Mouse (Mus musculus): ENCODE data around the gene Uhrf1. TPM values are rescaled to one million over a fixed set of nuclear protein-coding genes. Genes with fewer than 3 reads are reported as not detected.

Gene Uhrf1
- polyA plus RNA-seq, 1 experiment from 2014 or later: 74.8 TPM

DNA sequence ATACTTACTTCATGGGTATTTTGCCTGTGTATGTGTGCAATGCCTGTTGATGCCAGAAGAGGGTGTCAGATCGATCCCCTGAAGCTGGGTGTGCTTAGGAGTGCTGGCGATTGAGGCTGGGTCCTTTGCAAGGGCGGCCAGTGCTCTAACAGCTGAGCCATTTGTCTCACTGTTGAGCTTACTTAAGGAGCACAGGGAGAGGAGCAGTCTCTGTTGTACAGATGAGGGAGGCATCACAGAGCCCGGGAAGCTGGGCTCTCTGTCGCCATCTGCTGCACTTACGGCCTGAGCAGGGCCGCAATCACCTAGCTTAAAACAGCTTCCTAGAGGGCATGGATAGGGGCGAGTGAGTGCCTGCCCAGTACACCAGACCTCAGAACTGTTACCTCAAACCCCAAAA lies 29.9 kb downstream of the Uhrf1 start:
- H3K36me3 ChIP-seq (ENCODE audit: control insufficient read depth, insufficient read depth, low read length): no peaks in the 10 kb centered on the region
- 0 out of 2 replicates have a peak, but pooled peaks have one; percentile 10 for ATAC-seq (ENCODE audit: low read depth)
- peaks cover 10% of the 10 kb centered on the region for H3K4me1 ChIP-seq (ENCODE audit: control insufficient read depth, insufficient read depth, low read length)
- H3K4me2 ChIP-seq (ENCODE audit: low read depth, low read length): no peak overlapping the region
- no peak overlapping the region for H3K9ac ChIP-seq (ENCODE audit: low read depth, low read length)
- no peak overlapping the region for H3K27ac ChIP-seq (replicated peaks; ENCODE audit: low read depth, low read length)
- H3K4me3 ChIP-seq (ENCODE audit: low read depth, low read length): no peak overlapping the region
- 51% methylated on average over 8 of the region's 8 CpGs for WGBS
- DNase-seq (ENCODE audit: low spot score): no peak
- no peaks in the 10 kb centered on the region for H3K9me3 ChIP-seq (ENCODE audit: control insufficient read depth, low read length)
- H3K27me3 ChIP-seq (replicated peaks; ENCODE audit: control insufficient read depth, insufficient read depth, low read length): no peaks in the 10 kb centered on the region

DNA sequence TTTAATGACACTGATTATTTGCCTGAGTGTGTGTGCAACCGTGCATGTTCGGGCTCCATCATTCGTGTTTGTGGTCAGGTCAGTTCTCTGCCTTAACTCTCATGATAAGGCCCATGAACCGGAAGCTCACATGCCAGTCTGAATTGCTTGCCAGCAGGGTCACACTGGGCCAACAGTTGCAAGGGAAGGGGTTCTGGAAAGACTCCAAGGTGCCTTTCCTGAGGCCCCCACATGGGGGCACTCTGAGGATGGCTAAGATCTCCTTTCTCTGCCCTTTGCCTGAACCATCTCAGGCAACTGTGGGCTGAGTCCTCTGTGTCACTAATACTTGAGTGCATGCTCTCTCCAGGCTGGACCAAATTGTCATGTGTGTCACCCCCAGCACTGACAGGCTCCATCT lies 34.1 kb downstream of the Uhrf1 start:
- Histone ChIP-seq H3K36me3 (ENCODE audit: control insufficient read depth, insufficient read depth, low read length) (no peaks in the 10 kb centered on the region), H3K4me1 (ENCODE audit: control insufficient read depth, insufficient read depth, low read length) (no peaks in the 10 kb centered on the region), H3K4me2 (ENCODE audit: low read depth, low read length) (no peak overlapping the region), H3K27ac (replicated peaks; ENCODE audit: low read depth, low read length) (no peak overlapping the region), H3K27me3 (replicated peaks; ENCODE audit: control insufficient read depth, insufficient read depth, low read length) (no peaks in the 10 kb centered on the region), H3K4me3 (ENCODE audit: low read depth, low read length) (no peak overlapping the region), H3K9me3 (ENCODE audit: control insufficient read depth, low read length) (no peaks in the 10 kb centered on the region), H3K9ac (ENCODE audit: low read depth, low read length) (no peak overlapping the region)
- DNase-seq (ENCODE audit: low spot score) (peak; percentile 27), ATAC-seq (ENCODE audit: low read depth) (no peak)
- 66% methylated on average over 4 of the region's 4 CpGs for WGBS

GRCm38 (mm10) chr17:56337791-56338190 lies 34.7 kb downstream of the Uhrf1 start:
- H3K9ac ChIP-seq (ENCODE audit: low read depth, low read length): no peak overlapping the region
- H3K4me1 ChIP-seq (ENCODE audit: control insufficient read depth, insufficient read depth, low read length): no peaks in the 10 kb centered on the region
- H3K9me3 ChIP-seq (ENCODE audit: control insufficient read depth, low read length): no peaks in the 10 kb centered on the region
- no peak overlapping the region for H3K4me3 ChIP-seq (ENCODE audit: low read depth, low read length)
- ATAC-seq (ENCODE audit: low read depth) (no peak), DNase-seq (ENCODE audit: low spot score) (no peak)
- 91% methylated on average over 6 of the region's 6 CpGs for WGBS
- no peak overlapping the region for H3K27ac ChIP-seq (replicated peaks; ENCODE audit: low read depth, low read length)
- H3K4me2 ChIP-seq (ENCODE audit: low read depth, low read length): no peak overlapping the region
- H3K36me3 ChIP-seq (ENCODE audit: control insufficient read depth, insufficient read depth, low read length): no peaks in the 10 kb centered on the region
- no peaks in the 10 kb centered on the region for H3K27me3 ChIP-seq (replicated peaks; ENCODE audit: control insufficient read depth, insufficient read depth, low read length)

DNA sequence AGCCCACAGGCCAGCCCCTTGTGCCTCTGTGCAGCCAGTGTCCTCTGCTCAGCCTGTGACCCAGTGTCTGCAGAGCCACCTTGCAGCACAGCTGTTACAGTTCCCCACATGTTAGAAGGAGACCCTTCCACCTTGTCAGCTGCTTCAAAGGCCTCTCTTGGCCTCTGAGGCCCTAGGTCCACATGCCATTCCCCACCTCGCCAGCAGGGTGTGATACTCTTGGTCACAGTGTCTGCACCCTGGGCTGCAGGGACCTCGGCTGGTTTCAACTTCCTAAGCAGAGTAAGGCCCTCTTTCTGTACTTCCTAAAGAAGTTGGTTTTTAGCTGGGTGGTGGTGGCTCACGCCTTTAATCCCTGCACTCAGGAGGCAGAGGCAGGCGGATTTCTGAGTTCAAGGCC lies 35.8 kb downstream of the Uhrf1 start:
- no peak for DNase-seq (ENCODE audit: low spot score)
- H3K4me3 ChIP-seq (ENCODE audit: low read depth, low read length): no peak overlapping the region
- no peaks in the 10 kb centered on the region for H3K4me1 ChIP-seq (ENCODE audit: control insufficient read depth, insufficient read depth, low read length)
- no peak overlapping the region for H3K9ac ChIP-seq (ENCODE audit: low read depth, low read length)
- ATAC-seq (ENCODE audit: low read depth): no peak
- H3K36me3 ChIP-seq (ENCODE audit: control insufficient read depth, insufficient read depth, low read length): no peaks in the 10 kb centered on the region
- no peaks in the 10 kb centered on the region for H3K9me3 ChIP-seq (ENCODE audit: control insufficient read depth, low read length)
- no peak overlapping the region for H3K4me2 ChIP-seq (ENCODE audit: low read depth, low read length)
- no peaks in the 10 kb centered on the region for H3K27me3 ChIP-seq (replicated peaks; ENCODE audit: control insufficient read depth, insufficient read depth, low read length)
- WGBS: 54% methylated on average over 4 of the region's 4 CpGs
- H3K27ac ChIP-seq (replicated peaks; ENCODE audit: low read depth, low read length): no peak overlapping the region

- Histone ChIP-seq H3K4me1 (ENCODE audit: control insufficient read depth, insufficient read depth, low read length) (no peaks in the 10 kb centered on the region), H3K36me3 (ENCODE audit: control insufficient read depth, insufficient read depth, low read length) (no peaks in the 10 kb centered on the region), H3K27me3 (replicated peaks; ENCODE audit: control insufficient read depth, insufficient read depth, low read length) (no peaks in the 10 kb centered on the region), H3K4me3 (ENCODE audit: low read depth, low read length) (no peak overlapping the region), H3K4me2 (ENCODE audit: low read depth, low read length) (no peak overlapping the region), H3K9me3 (ENCODE audit: control insufficient read depth, low read length) (no peaks in the 10 kb centered on the region), H3K9ac (ENCODE audit: low read depth, low read length) (no peak overlapping the region), H3K27ac (replicated peaks; ENCODE audit: low read depth, low read length) (no peak overlapping the region)
- DNase-seq (ENCODE audit: low spot score): no peak
- no peak for ATAC-seq (ENCODE audit: low read depth)
These were observed 37.6 kb downstream of the Uhrf1 start for GRCm38 (mm10) chr17:56340717-56341116.

- Histone ChIP-seq H3K27me3 (replicated peaks; ENCODE audit: control insufficient read depth, insufficient read depth, low read length) (no peaks in the 10 kb centered on the region), H3K9ac (ENCODE audit: low read depth, low read length) (no peak overlapping the region), H3K4me3 (ENCODE audit: low read depth, low read length) (no peak overlapping the region), H3K27ac (replicated peaks; ENCODE audit: low read depth, low read length) (no peak overlapping the region), H3K36me3 (ENCODE audit: control insufficient read depth, insufficient read depth, low read length) (no peaks in the 10 kb centered on the region), H3K9me3 (ENCODE audit: control insufficient read depth, low read length) (no peaks in the 10 kb centered on the region), H3K4me1 (ENCODE audit: control insufficient read depth, insufficient read depth, low read length) (no peaks in the 10 kb centered on the region), H3K4me2 (ENCODE audit: low read depth, low read length) (no peak overlapping the region)
- 74% methylated on average over 3 of the region's 3 CpGs for WGBS
- DNase-seq (ENCODE audit: low spot score) (no peak), ATAC-seq (ENCODE audit: low read depth) (no peak)
These were observed 40.3 kb downstream of the Uhrf1 start for GRCm38 (mm10) chr17:56343466-56343865.

GRCm38 (mm10) chr17:56345364-56345763 lies 42.2 kb downstream of the Uhrf1 start:
- Histone ChIP-seq H3K27ac (replicated peaks; ENCODE audit: low read depth, low read length) (no peak overlapping the region), H3K9ac (ENCODE audit: low read depth, low read length) (no peak overlapping the region), H3K27me3 (replicated peaks; ENCODE audit: control insufficient read depth, insufficient read depth, low read length) (no peaks in the 10 kb centered on the region), H3K4me2 (ENCODE audit: low read depth, low read length) (no peak overlapping the region), H3K4me1 (ENCODE audit: control insufficient read depth, insufficient read depth, low read length) (no peaks in the 10 kb centered on the region), H3K36me3 (ENCODE audit: control insufficient read depth, insufficient read depth, low read length) (no peaks in the 10 kb centered on the region), H3K9me3 (ENCODE audit: control insufficient read depth, low read length) (no peaks in the 10 kb centered on the region), H3K4me3 (ENCODE audit: low read depth, low read length) (no peak overlapping the region)
- no peak for ATAC-seq (ENCODE audit: low read depth)
- no peak for DNase-seq (ENCODE audit: low spot score)
- 67% methylated on average over 2 of the region's 2 CpGs for WGBS

GRCm38 (mm10) chr17:56348128-56348527 lies 45.0 kb downstream of the Uhrf1 start:
- H3K9me3 ChIP-seq (ENCODE audit: control insufficient read depth, low read length): no peaks in the 10 kb centered on the region
- peaks cover 13% of the 10 kb centered on the region; the same call in 1 of the 2 replicates for H3K36me3 ChIP-seq (ENCODE audit: control insufficient read depth, insufficient read depth, low read length)
- ATAC-seq (ENCODE audit: low read depth): no peak
- no peak overlapping the region for H3K27ac ChIP-seq (replicated peaks; ENCODE audit: low read depth, low read length)
- H3K9ac ChIP-seq (ENCODE audit: low read depth, low read length): no peak overlapping the region
- no peaks in the 10 kb centered on the region for H3K4me1 ChIP-seq (ENCODE audit: control insufficient read depth, insufficient read depth, low read length)
- 56% methylated on average over 4 of the region's 4 CpGs for WGBS
- no peak overlapping the region for H3K4me3 ChIP-seq (ENCODE audit: low read depth, low read length)
- no peaks in the 10 kb centered on the region for H3K27me3 ChIP-seq (replicated peaks; ENCODE audit: control insufficient read depth, insufficient read depth, low read length)
- DNase-seq (ENCODE audit: low spot score): no peak
- no peak overlapping the region for H3K4me2 ChIP-seq (ENCODE audit: low read depth, low read length)

GRCm38 (mm10) chr17:56348586-56348985 lies 45.5 kb downstream of the Uhrf1 start:
- DNase-seq (ENCODE audit: low spot score) (no peak), ATAC-seq (ENCODE audit: low read depth) (no peak)
- Histone ChIP-seq H3K9me3 (ENCODE audit: control insufficient read depth, low read length) (no peaks in the 10 kb centered on the region), H3K27ac (replicated peaks; ENCODE audit: low read depth, low read length) (no peak overlapping the region), H3K4me3 (ENCODE audit: low read depth, low read length) (no peak overlapping the region), H3K4me2 (ENCODE audit: low read depth, low read length) (no peak overlapping the region), H3K4me1 (ENCODE audit: control insufficient read depth, insufficient read depth, low read length) (no peaks in the 10 kb centered on the region), H3K36me3 (ENCODE audit: control insufficient read depth, insufficient read depth, low read length) (peaks cover 17% of the 10 kb centered on the region), H3K9ac (ENCODE audit: low read depth, low read length) (no peak overlapping the region), H3K27me3 (replicated peaks; ENCODE audit: control insufficient read depth, insufficient read depth, low read length) (no peaks in the 10 kb centered on the region)

Data from embryonic facial prominence, embryonic 14.5 days (tissue).